Mouse (Mus musculus) limb, embryonic 14.5 days (tissue): ENCODE measurements around the gene Ephb2. TPM values are rescaled to one million over a fixed set of nuclear protein-coding genes. Genes with fewer than 3 reads are reported as not detected.

Source experiments
- ATAC-seq: fragments of 200-750 bp; cut with Nextera tagmentation; 2 replicates; pipeline ENCODE4 v1.8.0; 2017; ENCODE audit warnings: low read depth, moderate number of reproducible peaks, moderate TSS enrichment; ENCODE audit not compliant: low FRiP score
- DNase-seq: peaks from one replicate; pipeline ENCODE4 v3.0.0-alpha.2; 2015; ENCODE audit warnings: low spot score
- H3K27ac ChIP-seq: fragments of 300-500 bp; sonication (generic); replicated peaks from 2 replicates; pipeline ENCODE4 v1.5.1; 2014; ENCODE audit warnings: low read depth, mild to moderate bottlenecking, low read length, moderate library complexity, mixed read lengths
- H3K27me3 ChIP-seq: fragments of 300-500 bp; sonication (generic); 2 replicates; pipeline ENCODE4 v1.6.1; 2014; ENCODE audit warnings: low read length, mixed read lengths; ENCODE audit not compliant: control insufficient read depth, insufficient read depth
- H3K36me3 ChIP-seq: fragments of 300-500 bp; sonication (generic); 2 replicates; pipeline ENCODE4 v1.6.1; 2014; ENCODE audit warnings: mild to moderate bottlenecking, low read length, moderate library complexity, mixed read lengths; ENCODE audit not compliant: control insufficient read depth, insufficient read depth
- H3K4me1 ChIP-seq: fragments of 300-500 bp; sonication (generic); 2 replicates; pipeline ENCODE4 v1.6.1; 2014; ENCODE audit warnings: antibody characterized with exemption, low read length, mixed read lengths; ENCODE audit not compliant: control insufficient read depth, insufficient read depth
- H3K4me2 ChIP-seq: fragments of 300-500 bp; sonication (generic); replicated peaks from 2 replicates; pipeline ENCODE4 v1.6.1; 2014; ENCODE audit warnings: low read depth, mild to moderate bottlenecking, low read length, moderate library complexity; ENCODE audit not compliant: severe bottlenecking
- H3K4me3 ChIP-seq: fragments of 300-500 bp; sonication (generic); replicated peaks from 2 replicates; pipeline ENCODE4 v1.5.1; 2014; ENCODE audit warnings: low read length
- H3K9ac ChIP-seq: fragments of 300-500 bp; sonication (generic); 2 replicates; pipeline ENCODE4 v1.6.1; 2014; ENCODE audit warnings: mild to moderate bottlenecking, low read depth, low read length, moderate library complexity; ENCODE audit not compliant: severe bottlenecking
- H3K9me3 ChIP-seq: fragments of 300-500 bp; sonication (generic); 2 replicates; pipeline ENCODE4 v1.6.1; 2016; ENCODE audit warnings: low read length; ENCODE audit not compliant: control insufficient read depth
- POLR2A ChIP-seq: fragments of 200-500 bp; IDR thresholded peaks from 2 replicates; pipeline ENCODE4 v1.8.0; 2012; ENCODE audit warnings: inconsistent platforms, mild to moderate bottlenecking, moderate library complexity, borderline replicate concordance; ENCODE audit not compliant: insufficient read depth, insufficient read length; ENCODE audit errors: extremely low read depth
- WGBS: fragments of 180-500 bp; shearing (Covaris S2); extraction: QIAGEN DNeasy Blood & Tissue Kit; methylation state at CpG from one replicate; pipeline ENCODE4 v1.1.7; 2014; 5-methylcytosine and 5-hydroxymethylcytosine counted together
- polyA plus RNA-seq, 2 experiments: library from polyadenylated mRNA; depleted of rRNA in 1 of 2; stranded (reverse) in 1 of 2; unstranded in 1 of 2; fragments of >200 nt; fragmentation: Nextera tagmentation in 1 of 2; extraction: Ambion mirVana in 1 of 2; gene quantifications; 2 replicates each; pipeline versions ENCODE4 v1.2.1 to v1.2.3; 2012 to 2014

Ephb2 gene
- polyA plus RNA-seq, 2 experiments: 17.9 to 45.2 TPM

- H3K9ac ChIP-seq: no peak overlapping the region
- TF ChIP-seq POLR2A: no peak
- ATAC-seq (no peak), DNase-seq (no peak)
- 53% methylated on average over 4 of the region's 4 CpGs for whole genome bisulfite sequencing
- H3K4me1 ChIP-seq: no peaks in the 10 kb centered on the region
- H3K9me3 ChIP-seq: no peaks in the 10 kb centered on the region
- H3K27me3 ChIP-seq: no peaks in the 10 kb centered on the region
- H3K36me3 ChIP-seq: no peaks in the 10 kb centered on the region
- no peak overlapping the region for H3K4me2 ChIP-seq
- H3K27ac ChIP-seq: no peak overlapping the region
- H3K4me3 ChIP-seq: no peak overlapping the region
Measured at GRCm38 (mm10) chr4:136848565-136848964, 12.8 kb upstream of the Ephb2 start.

GRCm38 (mm10) chr4:136847166-136847565, 11.4 kb upstream of the Ephb2 start:
- no peak for DNase-seq
- Histone ChIP-seq H3K27me3 (no peaks in the 10 kb centered on the region), H3K4me3 (no peak overlapping the region), H3K27ac (no peak overlapping the region), H3K4me2 (no peak overlapping the region), H3K9me3 (no peaks in the 10 kb centered on the region), H3K9ac (no peak overlapping the region), H3K4me1 (no peaks in the 10 kb centered on the region), H3K36me3 (no peaks in the 10 kb centered on the region)
- no peak for TF ChIP-seq POLR2A
- ATAC-seq: no peak
- WGBS: 82% methylated on average over 6 of the region's 6 CpGs

DNA sequence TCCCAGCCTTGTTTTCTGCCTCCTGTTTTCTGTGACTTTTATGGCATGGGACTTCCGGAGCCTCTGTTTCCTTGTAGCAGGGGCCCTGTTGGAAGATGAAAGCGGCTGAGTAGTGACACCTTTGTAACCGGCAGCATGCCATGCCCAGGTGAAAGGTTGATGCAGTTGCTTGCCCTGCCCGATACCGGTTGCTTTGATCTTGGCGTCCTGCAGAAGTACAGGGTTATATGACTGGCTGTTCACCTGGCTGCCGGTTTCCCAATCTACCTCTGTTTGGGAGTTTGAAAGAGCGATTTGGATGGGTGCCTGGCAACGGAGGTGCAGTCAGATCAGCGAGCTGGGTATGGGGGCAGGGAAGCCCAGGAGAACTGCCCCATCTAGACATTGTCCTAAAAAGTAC, 7.0 kb upstream of the Ephb2 start:
- no peak for TF ChIP-seq POLR2A
- Histone ChIP-seq H3K4me3 (no peak overlapping the region), H3K4me2 (no peak overlapping the region), H3K9ac (no peak overlapping the region), H3K27me3 (peaks cover 6% of the 10 kb centered on the region; the same call in 1 of the 2 replicates), H3K36me3 (no peaks in the 10 kb centered on the region), H3K9me3 (no peaks in the 10 kb centered on the region), H3K27ac (no peak overlapping the region), H3K4me1 (no peaks in the 10 kb centered on the region)
- ATAC-seq (no peak), DNase-seq (no peak)
- 62% methylated on average over 10 of the region's 10 CpGs for WGBS

GRCm38 (mm10) chr4:136842033-136842432, 6.2 kb upstream of the Ephb2 start:
- no peak for ATAC-seq
- H3K9ac ChIP-seq: no peak overlapping the region
- peaks cover 6% of the 10 kb centered on the region; the same call in 1 of the 2 replicates for H3K27me3 ChIP-seq
- no peak for TF ChIP-seq POLR2A
- peaks cover 3% of the 10 kb centered on the region; the same call in 1 of the 2 replicates for H3K4me1 ChIP-seq
- H3K9me3 ChIP-seq: no peaks in the 10 kb centered on the region
- no peak overlapping the region for H3K4me3 ChIP-seq
- 70% methylated on average over 4 of the region's 4 CpGs for WGBS
- no peak for DNase-seq
- H3K27ac ChIP-seq: no peak overlapping the region
- H3K36me3 ChIP-seq: no peaks in the 10 kb centered on the region
- no peak overlapping the region for H3K4me2 ChIP-seq

- Histone ChIP-seq H3K27ac (no peak overlapping the region), H3K27me3 (peaks cover 6% of the 10 kb centered on the region; the same call in 1 of the 2 replicates), H3K36me3 (no peaks in the 10 kb centered on the region), H3K4me2 (no peak overlapping the region), H3K9me3 (no peaks in the 10 kb centered on the region), H3K9ac (no peak overlapping the region), H3K4me1 (peaks cover 9% of the 10 kb centered on the region; the same call in 1 of the 2 replicates), H3K4me3 (no peak overlapping the region)
- TF ChIP-seq POLR2A: no peak
- peak; percentile 66; the same call in 1 of the 2 replicates for ATAC-seq
- WGBS: 14% methylated on average over 5 of the region's 5 CpGs
- peak; percentile 85 for DNase-seq
Measured at GRCm38 (mm10) chr4:136841056-136841455, 5.3 kb upstream of the Ephb2 start.

DNA sequence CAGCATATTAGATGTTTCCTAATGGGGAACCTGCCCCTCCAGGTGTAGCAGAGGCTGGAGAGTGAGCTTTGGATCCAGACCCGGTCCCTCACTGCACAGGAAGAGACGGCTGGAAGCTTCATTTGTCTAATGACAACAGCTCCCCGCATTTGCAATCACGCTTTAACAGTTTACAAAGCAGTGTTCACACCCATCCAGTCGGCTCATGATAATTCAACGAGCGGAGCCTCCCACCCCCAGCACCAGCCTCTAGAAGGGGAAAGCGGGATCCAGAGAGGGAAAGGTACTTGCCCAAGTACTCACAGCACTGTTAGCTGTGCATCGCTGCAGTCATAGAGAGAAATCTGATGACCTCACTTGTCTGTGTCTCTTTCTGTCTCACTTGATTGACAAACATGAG, 2.7 kb upstream of the Ephb2 start:
- no peak for DNase-seq
- TF ChIP-seq POLR2A: no peak
- Histone ChIP-seq H3K27me3 (peaks cover 6% of the 10 kb centered on the region; the same call in 1 of the 2 replicates), H3K36me3 (no peaks in the 10 kb centered on the region), H3K9ac (no peak overlapping the region), H3K9me3 (no peaks in the 10 kb centered on the region), H3K27ac (no peak overlapping the region), H3K4me3 (no peak overlapping the region), H3K4me1 (peaks cover 21% of the 10 kb centered on the region), H3K4me2 (no peak overlapping the region)
- ATAC-seq: no peak
- WGBS: 58% methylated on average over 9 of the region's 9 CpGs
